19 mouse cellular contexts compared by ENCODE assay signal in the genomic region with DNA sequence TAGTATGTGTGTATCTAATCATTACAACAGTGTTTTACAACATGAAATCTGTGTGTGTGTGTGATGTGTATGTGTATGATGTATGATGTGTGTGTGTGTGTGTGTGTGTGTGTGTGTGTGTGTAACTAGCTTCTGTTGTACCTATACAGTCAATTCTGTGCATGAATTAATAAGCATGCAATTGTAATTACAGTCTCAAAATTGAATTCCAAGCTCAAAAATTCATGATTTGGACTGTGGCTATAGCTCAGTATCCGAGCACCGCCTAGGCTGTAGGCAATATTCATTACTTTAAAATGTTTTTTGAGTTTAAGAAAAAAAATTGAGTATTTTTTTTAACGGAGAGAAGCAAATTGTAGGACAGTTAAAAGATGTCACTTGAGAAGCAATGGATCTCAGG. TPM values are rescaled to one million over a fixed set of nuclear protein-coding genes. Genes with fewer than 3 reads are reported as not detected.
DNase-seq lines count a peak whose midpoint lies in the region; ATAC-seq and TF ChIP-seq lines count a peak whose summit lies in the region.
"Had no signal": no experiment of that assay in that cellular context is flagged by ENCODE, and none has a peak within 500 bp of the region (broad histone marks: within the 10 kb centered on the region; RNA-seq: fewer than 3 reads in every experiment).

No protein-coding gene starts in this region.

- no peak for TF ChIP-seq POLR2A in MEL (IDR thresholded peaks at IDR 0.05; ENCODE audit: control insufficient read depth in 1 of 2, insufficient read depth in 1 of 2, low read depth in 1 of 2, low read length in 2 of 2, poor library complexity in 1 of 2)

- no peaks in the 10 kb centered on the region for H3K27me3 ChIP-seq in liver, embryonic 11.5 days (replicated peaks; ENCODE audit: control insufficient read depth, insufficient read depth, low read length)
- no peaks in the 10 kb centered on the region for H3K27me3 ChIP-seq in MEL (ENCODE audit: control insufficient read depth in 1 of 2, insufficient read depth in 2 of 2, low read length in 2 of 2)
- no peaks in the 10 kb centered on the region for H3K27me3 ChIP-seq in liver, embryonic 14.5 days (ENCODE audit: control insufficient read depth, insufficient read depth, low read length)
- H3K27me3 ChIP-seq: limb, embryonic 13.5 days; neural tube, embryonic 12.5 days had no signal

- H3K27ac ChIP-seq in gastrocnemius, adult 2 months: no peak overlapping the region
- H3K27ac ChIP-seq in liver, embryonic 11.5 days (ENCODE audit: low read depth, low read length): no peak overlapping the region
- no peak overlapping the region for H3K27ac ChIP-seq in MEL (ENCODE audit: control insufficient read depth, low read depth, low read length)
- H3K27ac ChIP-seq in liver, embryonic 14.5 days: no peak overlapping the region
- H3K27ac ChIP-seq: hindbrain, embryonic 14.5 days; limb, embryonic 13.5 days; neural tube, embryonic 12.5 days had no signal

- no peak overlapping the region for H3K9ac ChIP-seq in liver, embryonic 11.5 days (ENCODE audit: low read depth, low read length)
- H3K9ac ChIP-seq in MEL (ENCODE audit: control insufficient read depth, low read depth, low read length, poor library complexity, severe bottlenecking): peak overlapping the region; percentile 12; the same call in 1 of the 2 replicates
- no peak overlapping the region for H3K9ac ChIP-seq in liver, embryonic 14.5 days (replicated peaks)
- H3K9ac ChIP-seq: hindbrain, embryonic 14.5 days; limb, embryonic 13.5 days; neural tube, embryonic 12.5 days had no signal

- no peak for TF ChIP-seq CTCF in gastrocnemius, adult 2 months (IDR thresholded peaks at IDR 0.05)
- TF ChIP-seq CTCF in MEL (IDR thresholded peaks at IDR 0.05 in 2 of 3, conservative IDR thresholded peaks at IDR 0.05 in 1 of 3; ENCODE audit: control insufficient read depth in 1 of 3, insufficient read depth in 1 of 3, low read depth in 2 of 3, low read length in 3 of 3, poor library complexity in 1 of 3, severe bottlenecking in 1 of 3): no peak
- no peak for TF ChIP-seq CTCF in liver, embryonic 14.5 days (IDR thresholded peaks at IDR 0.05; ENCODE audit: low read depth)

- peaks cover 5% of the 10 kb centered on the region for H3K4me1 ChIP-seq in liver, embryonic 11.5 days (replicated peaks; ENCODE audit: control insufficient read depth, insufficient read depth, low read length)
- peaks cover 0 to 8% of the 10 kb centered on the region in 2 experiments; a peak in 2 of 4 replicates for H3K4me1 ChIP-seq in MEL (ENCODE audit: control insufficient read depth in 1 of 2, insufficient read depth in 2 of 2, low read length in 2 of 2)
- peaks cover 6 to 16% of the 10 kb centered on the region in 2 experiments for H3K4me1 ChIP-seq in liver, embryonic 14.5 days (replicated peaks; ENCODE audit: control insufficient read depth in 2 of 2, insufficient read depth in 2 of 2, low read length in 1 of 2)
- H3K4me1 ChIP-seq: neural tube, embryonic 12.5 days had no signal

- 18% methylated on average over 3 of the region's 3 CpGs for WGBS in liver, embryonic 11.5 days
- 15% methylated on average over 3 of the region's 3 CpGs for WGBS in liver, embryonic 14.5 days (ENCODE audit: insufficient replicate concordance)

- H3K4me2 ChIP-seq in liver, embryonic 11.5 days: peak overlapping the region; percentile 53
- peak overlapping the region; percentile 57 for H3K4me2 ChIP-seq in liver, embryonic 14.5 days (ENCODE audit: low read depth)

- H3K36me3 ChIP-seq in liver, embryonic 11.5 days (ENCODE audit: control insufficient read depth, insufficient read depth, low read length): no peaks in the 10 kb centered on the region
- H3K36me3 ChIP-seq in MEL (ENCODE audit: control insufficient read depth in 1 of 2, insufficient read depth in 2 of 2, low read length in 2 of 2): peaks cover 0 to 3% of the 10 kb centered on the region in 2 experiments; a peak in 2 of 4 replicates
- H3K36me3 ChIP-seq in liver, embryonic 14.5 days (replicated peaks; ENCODE audit: control insufficient read depth, insufficient read depth, low read depth): no peaks in the 10 kb centered on the region
- H3K36me3 ChIP-seq: limb, embryonic 13.5 days; neural tube, embryonic 12.5 days had no signal

- peak overlapping the region; percentile 55 for H3K4me3 ChIP-seq in gastrocnemius, adult 2 months
- peak overlapping the region; percentile 20 for H3K4me3 ChIP-seq in liver, embryonic 11.5 days (ENCODE audit: low read depth, low read length)
- H3K4me3 ChIP-seq in MEL (ENCODE audit: control insufficient read depth in 1 of 2, insufficient read depth in 1 of 2, low read depth in 2 of 2, low read length in 2 of 2): peak overlapping the region in 1 of 2 experiments; percentile 20; a peak in 2 of 4 replicates
- H3K4me3 ChIP-seq in liver, embryonic 14.5 days (ENCODE audit: insufficient read depth in 1 of 2, low read depth in 2 of 2, low read length in 2 of 2): no peak overlapping the region

- TF ChIP-seq RAD21 in MEL (IDR thresholded peaks at IDR 0.05; ENCODE audit: low read depth, low read length): no peak

- intact Hi-C loops in gastrocnemius, adult 2 months (cut with DNase I): no loop called here

- no peak for ATAC-seq in liver, embryonic 11.5 days (replicated peaks; ENCODE audit: low FRiP score)
- ATAC-seq in liver, embryonic 14.5 days (ENCODE audit: insufficient read depth): no peak

- no peak for TF ChIP-seq EP300 in MEL (IDR thresholded peaks at IDR 0.05; ENCODE audit: low read depth in 1 of 2, low read length in 2 of 2)
- no peak for TF ChIP-seq EP300 in liver, embryonic 14.5 days (IDR thresholded peaks at IDR 0.05; ENCODE audit: low read depth)

- no peak for DNase-seq in gastrocnemius, adult 2 months
- DNase-seq in gastrocnemius, adult 8-10 months (ENCODE audit: low spot score in 2 of 2): no peak
- no peak for DNase-seq in liver, embryonic 11.5 days (ENCODE audit: low spot score)
- DNase-seq in liver: no peak
- DNase-seq in MEL (ENCODE audit: low read depth, low spot score): peak; percentile 50
- DNase-seq in liver, embryonic 14.5 days (ENCODE audit: low read depth in 3 of 3, low spot score in 3 of 3): no peak
- DNase-seq in thymus, postnatal 14 days: no peak
- DNase-seq in right cerebral cortex, postnatal 10 days (ENCODE audit: low spot score in 2 of 2): no peak

- no peaks in the 10 kb centered on the region; the same call in 1 of the 2 replicates for H3K79me2 ChIP-seq in MEL (ENCODE audit: control insufficient read depth, insufficient read depth, low read length, poor library complexity)

- H3K9me3 ChIP-seq in liver, embryonic 11.5 days (ENCODE audit: control insufficient read depth, low read length): no peaks in the 10 kb centered on the region
- H3K9me3 ChIP-seq in MEL (replicated peaks; ENCODE audit: insufficient read depth, low read length): no peaks in the 10 kb centered on the region
- no peaks in the 10 kb centered on the region for H3K9me3 ChIP-seq in liver, embryonic 14.5 days (ENCODE audit: control insufficient read depth, low read length)
- H3K9me3 ChIP-seq: limb, embryonic 13.5 days; neural tube, embryonic 12.5 days had no signal

TF ChIP-seq in MEL, 35 proteins besides CTCF, POLR2A, EP300 and RAD21:
- TF ChIP-seq MYC (IDR thresholded peaks at IDR 0.05; ENCODE audit: low read depth, low read length) (no peak), TCF12 (IDR thresholded peaks at IDR 0.05; ENCODE audit: low read depth, low read length) (no peak), MAZ (IDR thresholded peaks at IDR 0.05; ENCODE audit: low read depth, low read length) (no peak), SIN3A (IDR thresholded peaks at IDR 0.05; ENCODE audit: low read length) (no peak)

RNA-seq across cellular contexts. Expression of a gene that starts 35.9 kb away (rescaled TPM):
- total RNA-seq in gastrocnemius, adult 2 months (2021): 10 to 100 TPM; 54.3 to 62.9 TPM
- 10 to 100 TPM; 56.3 to 63.9 (median 59.4) TPM for total RNA-seq in gastrocnemius, adult 8-10 months (2022)
- polyA plus RNA-seq in liver, embryonic 11.5 days (2014; fragmentation: Nextera tagmentation; extraction: Ambion mirVana): 5.2 and 6.8 TPM in 2 replicates
- total RNA-seq in MEL (2012; rRNA removed): 16.4 and 16.5 TPM in 2 replicates
- polyA plus RNA-seq in MEL (2012; ENCODE audit: insufficient read depth in 1 of 2, insufficient read length in 2 of 2, low read depth in 1 of 2, low replicate concordance in 2 of 2, missing spikeins in 1 of 2): 10 to 100 TPM; 38.8 to 64.6 TPM
- polyA plus RNA-seq in liver, embryonic 14.5 days (2012; rRNA removed): 8.2 and 11.7 TPM in 2 replicates
- 3.9 and 5.0 TPM in 2 replicates for polyA plus RNA-seq in liver, embryonic 14.5 days (2014; fragmentation: Nextera tagmentation; extraction: Ambion mirVana)

RNA-seq across cellular contexts. Expression of a gene that starts 39.4 kb away (rescaled TPM):
- total RNA-seq in gastrocnemius, adult 2 months (2021): not detected
- not detected for total RNA-seq in gastrocnemius, adult 8-10 months (2022)
- 0.03 and 0.06 TPM in 2 replicates for polyA plus RNA-seq in liver, embryonic 11.5 days (2014; fragmentation: Nextera tagmentation; extraction: Ambion mirVana)
- total RNA-seq in MEL (2012; rRNA removed): 0.04 TPM in 1 of 2 replicates, not detected in the other
- polyA plus RNA-seq in MEL (2012; ENCODE audit: insufficient read depth in 1 of 2, insufficient read length in 2 of 2, low read depth in 1 of 2, low replicate concordance in 2 of 2, missing spikeins in 1 of 2): under 1 TPM in 1 of 2 experiments, not detected in 1; 0.25 TPM
- polyA plus RNA-seq in liver, embryonic 14.5 days (2012; rRNA removed): not detected in 2 replicates
- not detected in 2 replicates for polyA plus RNA-seq in liver, embryonic 14.5 days (2014; fragmentation: Nextera tagmentation; extraction: Ambion mirVana)
- total RNA-seq: adrenal gland, postnatal 36 days; common myeloid progenitor, adult 5-6 weeks; gastrocnemius, adult 18-20 months; heart, postnatal 14 days; left cerebral cortex, adult 8-10 months; megakaryocyte-erythroid progenitor cell, adult 5-6 weeks had no signal
- polyA plus RNA-seq: cerebellum, adult 2 months; forebrain, embryonic 16.5 days; hindbrain, embryonic 14.5 days; limb, embryonic 13.5 days; neural tube, embryonic 12.5 days had no signal

Comparison
In these comparisons a context has a peak if more than half of its experiments do, and no peak if none do; other contexts are left out.
1. H3K4me3 ChIP-seq: peak in gastrocnemius, adult 2 months (single experiment) and liver, embryonic 11.5 days (single experiment); none in liver, embryonic 14.5 days (0 of 2).